Mouse (Mus musculus): ENCODE data around the gene Tor2a.

DNA sequence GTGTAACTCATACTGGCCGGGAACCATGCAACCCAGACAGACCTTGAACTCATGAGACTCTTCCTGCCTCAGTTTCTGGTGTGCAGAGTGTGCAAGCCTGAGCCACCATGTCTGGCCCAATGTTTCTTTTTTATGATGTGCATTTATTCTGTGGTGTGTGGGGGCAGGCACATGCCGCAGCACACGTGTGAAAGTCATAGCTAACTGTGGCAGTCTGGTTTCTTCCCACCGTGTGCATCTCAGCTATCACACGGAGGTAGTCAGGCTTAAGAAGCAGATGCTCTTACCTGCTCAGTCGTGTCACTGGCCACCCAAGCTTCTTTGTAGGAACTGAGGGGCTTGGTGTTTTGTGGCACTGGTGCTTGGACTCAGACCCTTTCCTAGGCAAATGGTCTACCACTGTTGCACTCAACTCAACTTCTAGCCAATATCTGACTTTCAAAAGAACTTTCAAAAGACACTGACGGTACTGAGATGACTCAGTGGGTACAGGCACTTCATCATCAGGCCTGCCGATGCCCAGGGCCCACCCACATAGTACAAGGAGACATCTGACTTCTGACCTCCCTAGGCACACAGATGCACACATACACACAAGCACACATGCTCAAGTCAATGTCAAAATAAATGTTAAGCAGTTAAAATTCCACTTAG lies 15.7 kb downstream of the Tor2a start:
- TF ChIP-seq POLR2A (IDR thresholded peaks at IDR 0.05; ENCODE audit: extremely low read depth, insufficient read depth, low read length) (no peak), CTCF (IDR thresholded peaks at IDR 0.05; ENCODE audit: extremely low read depth, insufficient read depth, low read length) (no peak)

Measured in cortical plate, adult 2 months (tissue).